Mouse (Mus musculus): ENCODE results near the gene Gm20388. TPM values are rescaled to one million over a fixed set of nuclear protein-coding genes. Genes with fewer than 3 reads are reported as not detected.

Gm20388 gene
- polyA plus RNA-seq, 1 experiment, result not detected

GRCm38 (mm10) chr8:120282465-120282864 is 371.8 kb downstream of the Gm20388 start:
- no peak overlapping the region for H3K4me3 ChIP-seq (ENCODE audit: insufficient read depth, low read depth, low read length)
- TF ChIP-seq CTCF (IDR thresholded peaks at IDR 0.05; ENCODE audit: insufficient read depth, low read depth, low read length) (no peak), POLR2A (IDR thresholded peaks at IDR 0.05; ENCODE audit: insufficient read depth, low read depth, low read length) (no peak)
- 29% methylated on average over 5 of the region's 5 CpGs for WGBS
- H3K27ac ChIP-seq (ENCODE audit: insufficient read depth, low read depth, low read length), result peak overlapping the region; percentile 96; the same call in 1 of the 2 replicates
- H3K4me1 ChIP-seq (ENCODE audit: control insufficient read depth, insufficient read depth, low read length), result peaks cover 61% of the 10 kb centered on the region

GRCm38 (mm10) chr8:120284265-120284664 is 373.6 kb downstream of the Gm20388 start:
- TF ChIP-seq CTCF (IDR thresholded peaks at IDR 0.05; ENCODE audit: insufficient read depth, low read depth, low read length), result no peak
- TF ChIP-seq POLR2A (IDR thresholded peaks at IDR 0.05; ENCODE audit: insufficient read depth, low read depth, low read length), result 0 out of 2 replicates have a peak, but pooled peaks have one; percentile 17
- no peak overlapping the region for H3K4me3 ChIP-seq (ENCODE audit: insufficient read depth, low read depth, low read length)
- H3K27ac ChIP-seq (ENCODE audit: insufficient read depth, low read depth, low read length), result peak overlapping the region; percentile 93
- peaks cover 66% of the 10 kb centered on the region for H3K4me1 ChIP-seq (ENCODE audit: control insufficient read depth, insufficient read depth, low read length)
- 26% methylated on average over 9 of the region's 9 CpGs for WGBS

GRCm38 (mm10) chr8:120285033-120285432 is 374.4 kb downstream of the Gm20388 start:
- peak overlapping the region; percentile 93 for H3K27ac ChIP-seq (ENCODE audit: insufficient read depth, low read depth, low read length)
- 42% methylated on average over 3 of the region's 3 CpGs for WGBS
- TF ChIP-seq POLR2A (IDR thresholded peaks at IDR 0.05; ENCODE audit: insufficient read depth, low read depth, low read length), result no peak
- no peak for TF ChIP-seq CTCF (IDR thresholded peaks at IDR 0.05; ENCODE audit: insufficient read depth, low read depth, low read length)
- no peak overlapping the region for H3K4me3 ChIP-seq (ENCODE audit: insufficient read depth, low read depth, low read length)
- peaks cover 74% of the 10 kb centered on the region for H3K4me1 ChIP-seq (ENCODE audit: control insufficient read depth, insufficient read depth, low read length)

- Histone ChIP-seq H3K4me1 (ENCODE audit: control insufficient read depth, insufficient read depth, low read length) (peaks cover 81% of the 10 kb centered on the region), H3K27ac (ENCODE audit: insufficient read depth, low read depth, low read length) (peak overlapping the region; percentile 93), H3K4me3 (ENCODE audit: insufficient read depth, low read depth, low read length) (no peak overlapping the region)
- 66% methylated on average over 9 of the region's 9 CpGs for WGBS
- TF ChIP-seq POLR2A (IDR thresholded peaks at IDR 0.05; ENCODE audit: insufficient read depth, low read depth, low read length) (no peak), CTCF (IDR thresholded peaks at IDR 0.05; ENCODE audit: insufficient read depth, low read depth, low read length) (no peak)
These were observed 375.2 kb downstream of the Gm20388 start for GRCm38 (mm10) chr8:120285878-120286277.

GRCm38 (mm10) chr8:120288122-120288908 is 377.7 kb downstream of the Gm20388 start:
- Histone ChIP-seq H3K4me1 (ENCODE audit: control insufficient read depth, insufficient read depth, low read length) (peaks cover 88% of the 10 kb centered on the region), H3K4me3 (ENCODE audit: insufficient read depth, low read depth, low read length) (no peak overlapping the region), H3K27ac (ENCODE audit: insufficient read depth, low read depth, low read length) (peak overlapping the region; percentile 4)
- WGBS, result 47% methylated on average over 21 of the region's 21 CpGs
- TF ChIP-seq CTCF (IDR thresholded peaks at IDR 0.05; ENCODE audit: insufficient read depth, low read depth, low read length) (peak; percentile 99), POLR2A (IDR thresholded peaks at IDR 0.05; ENCODE audit: insufficient read depth, low read depth, low read length) (no peak)

GRCm38 (mm10) chr8:120289191-120289590 is 378.6 kb downstream of the Gm20388 start:
- Histone ChIP-seq H3K4me1 (ENCODE audit: control insufficient read depth, insufficient read depth, low read length) (peaks cover 88% of the 10 kb centered on the region), H3K4me3 (ENCODE audit: insufficient read depth, low read depth, low read length) (no peak overlapping the region), H3K27ac (ENCODE audit: insufficient read depth, low read depth, low read length) (no peak overlapping the region)
- TF ChIP-seq POLR2A (IDR thresholded peaks at IDR 0.05; ENCODE audit: insufficient read depth, low read depth, low read length) (no peak), CTCF (IDR thresholded peaks at IDR 0.05; ENCODE audit: insufficient read depth, low read depth, low read length) (no peak)
- 82% methylated on average over 7 of the region's 7 CpGs for WGBS

- Histone ChIP-seq H3K4me1 (ENCODE audit: control insufficient read depth, insufficient read depth, low read length) (peaks cover 88% of the 10 kb centered on the region), H3K27ac (ENCODE audit: insufficient read depth, low read depth, low read length) (no peak overlapping the region), H3K4me3 (ENCODE audit: insufficient read depth, low read depth, low read length) (no peak overlapping the region)
- 41% methylated on average over 10 of the region's 10 CpGs for WGBS
- TF ChIP-seq POLR2A (IDR thresholded peaks at IDR 0.05; ENCODE audit: insufficient read depth, low read depth, low read length), result no peak
These were observed 379.1 kb downstream of the Gm20388 start for GRCm38 (mm10) chr8:120289698-120290181.

GRCm38 (mm10) chr8:120290614-120291013 is 380.0 kb downstream of the Gm20388 start:
- Histone ChIP-seq H3K4me1 (ENCODE audit: control insufficient read depth, insufficient read depth, low read length) (peaks cover 88% of the 10 kb centered on the region), H3K27ac (ENCODE audit: insufficient read depth, low read depth, low read length) (no peak overlapping the region), H3K4me3 (ENCODE audit: insufficient read depth, low read depth, low read length) (no peak overlapping the region)
- no peak for TF ChIP-seq CTCF (IDR thresholded peaks at IDR 0.05; ENCODE audit: insufficient read depth, low read depth, low read length)
- TF ChIP-seq POLR2A (IDR thresholded peaks at IDR 0.05; ENCODE audit: insufficient read depth, low read depth, low read length), result no peak
- 65% methylated on average over 15 of the region's 15 CpGs for WGBS

GRCm38 (mm10) chr8:120291650-120292049 is 381.0 kb downstream of the Gm20388 start:
- Histone ChIP-seq H3K4me1 (ENCODE audit: control insufficient read depth, insufficient read depth, low read length) (peaks cover 86% of the 10 kb centered on the region), H3K27ac (ENCODE audit: insufficient read depth, low read depth, low read length) (peak overlapping the region; percentile 49), H3K4me3 (ENCODE audit: insufficient read depth, low read depth, low read length) (no peak overlapping the region)
- TF ChIP-seq POLR2A (IDR thresholded peaks at IDR 0.05; ENCODE audit: insufficient read depth, low read depth, low read length), result no peak
- no peak for TF ChIP-seq CTCF (IDR thresholded peaks at IDR 0.05; ENCODE audit: insufficient read depth, low read depth, low read length)
- 84% methylated on average over 9 of the region's 9 CpGs for WGBS

All from olfactory bulb, adult 2 months (tissue).